Mouse (Mus musculus) heart, embryonic 12.5 days (tissue): ENCODE data around the gene Atg13. TPM values are rescaled to one million over a fixed set of nuclear protein-coding genes. Genes with fewer than 3 reads are reported as not detected.

Experiments
- ATAC-seq: fragments of 200-750 bp; cut with Nextera tagmentation; 2 replicates; pipeline ENCODE4 v1.8.0; 2017; ENCODE audit warnings: moderate TSS enrichment, moderate library complexity; ENCODE audit not compliant: insufficient number of reproducible peaks, low FRiP score
- H3K27ac ChIP-seq: fragments of 300-500 bp; sonication (generic); 2 replicates; pipeline ENCODE4 v1.5.1; 2016; ENCODE audit warnings: mild to moderate bottlenecking, moderate library complexity; ENCODE audit not compliant: poor library complexity, severe bottlenecking
- H3K27me3 ChIP-seq: fragments of 300-500 bp; sonication (generic); replicated peaks from 2 replicates; pipeline ENCODE4 v1.6.1; 2016; ENCODE audit warnings: mild to moderate bottlenecking, moderate library complexity
- H3K36me3 ChIP-seq: fragments of 300-500 bp; sonication (generic); 2 replicates; pipeline ENCODE4 v1.6.1; 2016; ENCODE audit warnings: mild to moderate bottlenecking, moderate library complexity
- H3K4me1 ChIP-seq: fragments of 300-500 bp; sonication (generic); replicated peaks from 2 replicates; pipeline ENCODE4 v1.6.1; 2016; ENCODE audit warnings: mild to moderate bottlenecking
- H3K4me2 ChIP-seq: fragments of 300-500 bp; sonication (generic); 2 replicates; pipeline ENCODE4 v1.6.1; 2016; ENCODE audit warnings: mild to moderate bottlenecking, moderate library complexity
- H3K4me3 ChIP-seq: fragments of 300-500 bp; sonication (generic); 2 replicates; pipeline ENCODE4 v1.5.1; 2016; ENCODE audit warnings: mild to moderate bottlenecking
- H3K9ac ChIP-seq: fragments of 300-500 bp; sonication (generic); 2 replicates; pipeline ENCODE4 v1.6.1; 2016; ENCODE audit warnings: mild to moderate bottlenecking, moderate library complexity
- H3K9me3 ChIP-seq: fragments of 300-500 bp; sonication (generic); replicated peaks from 2 replicates; pipeline ENCODE4 v1.6.1; 2016; ENCODE audit warnings: mild to moderate bottlenecking, moderate library complexity
- WGBS: fragments of 180-500 bp; shearing (Covaris S2); methylation state at CpG from one replicate; pipeline ENCODE4 v1.1.7; 2016; 5-methylcytosine and 5-hydroxymethylcytosine counted together
- polyA plus RNA-seq: library from polyadenylated mRNA; unstranded; fragments of >200 nt; fragmentation: Nextera tagmentation; extraction: Ambion mirVana; gene quantifications from 2 replicates; pipeline ENCODE4 v1.2.1, GENCODE M21; 2016

Gene Atg13
- polyA plus RNA-seq, 1 experiment from 2014 or later, result 22.3 TPM

DNA sequence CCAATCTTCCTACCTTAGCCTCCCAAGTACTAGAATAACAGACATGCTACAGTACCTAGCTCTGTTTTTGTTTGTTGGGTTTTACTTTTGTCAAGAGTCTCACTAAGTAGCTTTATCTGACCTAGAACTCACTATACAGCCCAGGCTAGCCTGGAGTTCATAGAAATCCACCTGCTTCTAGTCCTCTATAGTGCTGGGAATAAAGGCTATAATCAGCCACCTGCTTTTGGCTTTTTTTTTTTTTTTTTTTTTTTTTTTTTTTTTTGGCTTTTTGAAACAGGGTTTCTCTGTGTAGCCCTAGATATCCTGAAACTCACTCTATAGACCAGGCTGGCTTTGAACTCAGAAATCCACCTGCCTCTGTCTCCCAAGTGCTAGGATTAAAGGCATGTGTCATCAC is 13.6 kb upstream of the Atg13 start:
- Histone ChIP-seq H3K36me3 (peaks cover 22% of the 10 kb centered on the region), H3K9me3 (no peaks in the 10 kb centered on the region), H3K9ac (no peak overlapping the region), H3K4me3 (no peak overlapping the region), H3K4me1 (no peaks in the 10 kb centered on the region), H3K4me2 (no peak overlapping the region), H3K27ac (no peak overlapping the region), H3K27me3 (0 out of 2 replicates have a peak, but pooled peaks cover 4% of the 10 kb centered on the region)
- ATAC-seq, result no peak

- no peak overlapping the region for H3K27ac ChIP-seq
- H3K27me3 ChIP-seq, result 0 out of 2 replicates have a peak, but pooled peaks cover 4% of the 10 kb centered on the region
- H3K4me3 ChIP-seq, result no peak overlapping the region
- H3K4me1 ChIP-seq, result no peaks in the 10 kb centered on the region
- no peak overlapping the region for H3K4me2 ChIP-seq
- no peaks in the 10 kb centered on the region for H3K9me3 ChIP-seq
- ATAC-seq, result no peak
- 63% methylated on average over 4 of the region's 4 CpGs for WGBS
- H3K9ac ChIP-seq, result no peak overlapping the region
- peaks cover 22% of the 10 kb centered on the region for H3K36me3 ChIP-seq
These were observed 13.0 kb upstream of the Atg13 start for GRCm38 (mm10) chr2:91723382-91723781.

DNA sequence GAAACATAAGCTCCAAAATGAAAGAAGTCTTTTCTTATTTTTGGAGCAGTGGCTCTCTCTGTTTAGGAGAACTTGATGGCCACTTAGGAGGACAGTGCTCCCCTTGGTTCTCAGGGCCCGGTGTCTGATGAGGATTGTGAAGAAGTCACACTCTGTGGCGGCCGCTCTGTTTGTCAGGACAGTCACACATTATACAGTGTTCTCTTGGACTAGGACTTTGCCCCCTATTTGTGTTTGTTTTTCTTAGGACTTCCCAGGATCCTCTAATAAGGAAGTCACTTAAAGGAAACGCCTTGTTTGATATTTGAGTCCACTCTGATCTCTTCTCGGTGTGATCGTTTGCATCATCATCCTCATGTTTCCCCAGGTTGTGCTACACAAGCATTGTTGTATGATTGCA is 7.9 kb upstream of the Atg13 start:
- Histone ChIP-seq H3K27ac (no peak overlapping the region), H3K4me1 (no peaks in the 10 kb centered on the region), H3K4me3 (no peak overlapping the region), H3K9ac (no peak overlapping the region), H3K4me2 (no peak overlapping the region), H3K36me3 (peaks cover 24% of the 10 kb centered on the region), H3K9me3 (no peaks in the 10 kb centered on the region), H3K27me3 (no peaks in the 10 kb centered on the region)
- WGBS, result 79% methylated on average over 6 of the region's 6 CpGs
- ATAC-seq, result no peak

DNA sequence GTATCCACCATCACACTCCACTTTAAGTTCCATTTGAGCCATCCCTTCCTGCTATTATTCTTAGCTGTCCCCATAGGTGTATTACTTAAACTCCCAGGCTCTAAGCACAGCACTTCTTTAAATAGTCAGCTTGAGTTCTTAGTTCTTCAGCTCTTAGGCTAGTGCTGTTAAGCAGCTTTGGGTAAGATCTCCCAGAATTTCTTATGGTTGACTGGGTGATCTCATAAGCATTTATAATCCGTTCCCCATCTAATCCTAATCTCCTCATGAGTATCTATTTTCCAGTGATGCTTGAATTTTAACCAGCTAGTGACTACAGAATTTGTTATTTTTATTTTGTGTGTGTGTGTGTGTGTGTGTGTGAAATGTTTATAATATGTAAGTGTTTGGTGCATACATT is 4.5 kb upstream of the Atg13 start:
- no peak overlapping the region for H3K27ac ChIP-seq
- peaks cover 10% of the 10 kb centered on the region; the same call in 1 of the 2 replicates for H3K36me3 ChIP-seq
- no peaks in the 10 kb centered on the region for H3K27me3 ChIP-seq
- 85% methylated on average over 1 of the region's 1 CpGs for WGBS
- H3K9me3 ChIP-seq, result no peaks in the 10 kb centered on the region
- H3K9ac ChIP-seq, result no peak overlapping the region
- peaks cover 6% of the 10 kb centered on the region for H3K4me1 ChIP-seq
- H3K4me3 ChIP-seq, result no peak overlapping the region
- no peak overlapping the region for H3K4me2 ChIP-seq
- no peak for ATAC-seq

- H3K36me3 ChIP-seq, result 0 out of 2 replicates have a peak, but pooled peaks cover 2% of the 10 kb centered on the region
- peak overlapping the region; percentile 77 for H3K4me2 ChIP-seq
- H3K27ac ChIP-seq, result peak overlapping the region; percentile 71
- H3K27me3 ChIP-seq, result no peaks in the 10 kb centered on the region
- H3K9ac ChIP-seq, result peak overlapping the region; percentile 77
- no peaks in the 10 kb centered on the region for H3K9me3 ChIP-seq
- peak overlapping the region; percentile 88 for H3K4me3 ChIP-seq
- ATAC-seq, result no peak
- H3K4me1 ChIP-seq, result peaks cover 11% of the 10 kb centered on the region
- WGBS, result 8% methylated on average over 8 of the region's 8 CpGs
These were observed 1.0 kb upstream of the Atg13 start for GRCm38 (mm10) chr2:91711256-91711925.

DNA sequence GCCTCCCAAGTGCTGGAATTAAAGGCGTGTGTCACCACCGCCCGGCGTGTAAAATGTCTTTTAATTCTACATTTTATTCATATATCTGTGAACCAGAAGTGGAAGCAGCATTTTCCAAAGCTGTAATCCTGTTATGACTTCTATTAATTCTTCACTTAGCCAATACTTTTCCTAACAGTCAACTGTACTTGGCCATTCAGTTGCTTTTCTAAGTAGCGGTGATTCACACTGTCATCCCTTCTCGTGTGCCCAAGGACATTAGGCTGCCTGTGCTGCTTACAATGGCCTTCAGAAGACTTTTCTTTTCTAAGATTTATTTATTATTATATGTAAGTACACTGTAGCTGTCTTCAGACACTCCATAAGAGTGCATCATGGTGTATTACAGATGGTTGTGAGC is 2.0 kb downstream of the Atg13 start:
- Histone ChIP-seq H3K27me3 (no peaks in the 10 kb centered on the region), H3K27ac (no peak overlapping the region), H3K4me2 (no peak overlapping the region), H3K9ac (no peak overlapping the region), H3K4me3 (no peak overlapping the region), H3K9me3 (no peaks in the 10 kb centered on the region), H3K36me3 (no peaks in the 10 kb centered on the region), H3K4me1 (peaks cover 11% of the 10 kb centered on the region)
- WGBS, result 96% methylated on average over 6 of the region's 6 CpGs
- ATAC-seq, result no peak

DNA sequence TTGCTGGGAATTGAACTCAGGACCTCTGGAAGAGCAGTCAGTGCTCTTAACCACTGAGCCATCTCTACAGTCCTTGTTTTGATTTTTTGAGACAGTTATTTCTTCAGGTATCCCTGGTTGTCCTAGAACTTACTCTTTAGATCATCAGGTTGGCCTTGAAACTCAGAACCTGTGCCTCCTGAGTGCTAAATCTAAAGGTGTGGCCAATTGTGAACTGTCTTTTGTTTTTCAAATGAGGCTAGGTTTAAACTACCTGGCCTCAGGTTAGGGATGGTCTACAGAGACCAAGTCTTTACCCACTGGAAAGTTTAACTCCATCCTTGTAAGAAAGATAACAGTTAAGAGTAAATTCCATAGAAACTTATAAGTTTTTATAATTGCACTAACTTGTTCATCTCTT is 3.9 kb downstream of the Atg13 start:
- Histone ChIP-seq H3K36me3 (0 out of 2 replicates have a peak, but pooled peaks cover 2% of the 10 kb centered on the region), H3K4me2 (no peak overlapping the region), H3K9me3 (no peaks in the 10 kb centered on the region), H3K4me1 (peaks cover 8% of the 10 kb centered on the region), H3K9ac (no peak overlapping the region), H3K27ac (no peak overlapping the region), H3K27me3 (no peaks in the 10 kb centered on the region), H3K4me3 (no peak overlapping the region)
- ATAC-seq, result no peak

- Histone ChIP-seq H3K4me2 (no peak overlapping the region), H3K36me3 (0 out of 2 replicates have a peak, but pooled peaks cover 4% of the 10 kb centered on the region), H3K9me3 (no peaks in the 10 kb centered on the region), H3K27ac (no peak overlapping the region), H3K27me3 (no peaks in the 10 kb centered on the region), H3K9ac (no peak overlapping the region), H3K4me1 (peaks cover 6% of the 10 kb centered on the region), H3K4me3 (no peak overlapping the region)
- 74% methylated on average over 6 of the region's 6 CpGs for WGBS
- ATAC-seq, result no peak
These were observed 4.6 kb downstream of the Atg13 start for GRCm38 (mm10) chr2:91705736-91706135.

DNA sequence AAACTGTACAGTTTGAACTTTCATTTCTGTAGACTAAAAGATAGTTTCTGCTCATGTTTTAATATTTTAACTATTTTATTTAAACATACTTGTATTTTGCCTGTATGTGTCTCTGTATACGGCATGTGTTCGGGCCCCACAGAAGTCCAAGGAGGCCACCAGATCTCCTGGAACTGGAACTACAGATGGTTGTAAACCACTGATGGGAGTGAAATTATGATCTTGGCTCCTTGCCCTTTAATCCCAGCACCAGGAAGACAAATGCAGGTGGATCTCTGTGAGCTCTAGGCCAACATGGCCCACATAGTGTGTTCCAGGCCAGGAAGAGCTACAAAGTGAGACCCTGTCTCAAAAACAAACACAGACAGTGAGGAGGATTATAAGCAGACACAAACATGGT is 9.0 kb downstream of the Atg13 start:
- no peak overlapping the region for H3K9ac ChIP-seq
- no peak overlapping the region for H3K4me3 ChIP-seq
- H3K36me3 ChIP-seq, result 0 out of 2 replicates have a peak, but pooled peaks cover 4% of the 10 kb centered on the region
- 94% methylated on average over 2 of the region's 2 CpGs for WGBS
- no peak overlapping the region for H3K27ac ChIP-seq
- H3K9me3 ChIP-seq, result no peaks in the 10 kb centered on the region
- ATAC-seq, result no peak
- H3K4me2 ChIP-seq, result no peak overlapping the region
- peaks cover 11% of the 10 kb centered on the region; the same call in 1 of the 2 replicates for H3K4me1 ChIP-seq
- no peaks in the 10 kb centered on the region for H3K27me3 ChIP-seq

GRCm38 (mm10) chr2:91699225-91699624 is 11.2 kb downstream of the Atg13 start:
- H3K9me3 ChIP-seq, result no peaks in the 10 kb centered on the region
- H3K36me3 ChIP-seq, result peaks cover 10% of the 10 kb centered on the region
- H3K4me1 ChIP-seq, result peaks cover 11% of the 10 kb centered on the region; the same call in 1 of the 2 replicates
- 40% methylated on average over 1 of the region's 1 CpGs for WGBS
- H3K4me2 ChIP-seq, result no peak overlapping the region
- no peak overlapping the region for H3K27ac ChIP-seq
- H3K4me3 ChIP-seq, result no peak overlapping the region
- no peak overlapping the region for H3K9ac ChIP-seq
- no peaks in the 10 kb centered on the region for H3K27me3 ChIP-seq
- no peak for ATAC-seq

- ATAC-seq, result no peak
- Histone ChIP-seq H3K9ac (no peak overlapping the region), H3K36me3 (peaks cover 19% of the 10 kb centered on the region), H3K4me2 (no peak overlapping the region), H3K27me3 (no peaks in the 10 kb centered on the region), H3K4me3 (no peak overlapping the region), H3K27ac (peak overlapping the region; percentile 8; the same call in 1 of the 2 replicates), H3K9me3 (no peaks in the 10 kb centered on the region), H3K4me1 (peaks cover 11% of the 10 kb centered on the region; the same call in 1 of the 2 replicates)
- WGBS, result 33% methylated on average over 1 of the region's 1 CpGs
These were observed 14.2 kb downstream of the Atg13 start for GRCm38 (mm10) chr2:91696225-91696590.
